Mouse (Mus musculus): ENCODE results near the gene Xntrpc.

Gene Xntrpc

DNA sequence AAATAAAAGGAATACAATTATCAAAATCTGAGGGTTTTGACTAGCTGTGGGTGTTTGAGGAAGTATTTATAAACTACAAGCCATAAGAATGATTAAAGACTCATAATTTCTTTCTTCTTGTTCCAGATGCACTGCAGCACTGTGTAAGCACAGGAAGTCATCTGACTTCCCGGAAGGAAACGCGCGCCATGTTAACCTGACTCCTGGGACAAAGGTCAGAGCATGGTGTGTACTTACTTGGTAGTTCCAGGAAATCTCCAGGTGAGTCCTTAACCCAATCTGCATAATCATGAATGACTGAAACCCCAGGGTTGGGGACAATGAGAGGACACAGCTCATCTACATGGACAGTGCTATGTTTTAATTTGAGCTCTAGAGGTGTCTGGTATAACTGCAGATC lies 66.9 kb downstream of the Xntrpc start:
- DNase-seq (ENCODE audit: extremely low read depth, insufficient read length, low spot score): no peak

GRCm38 (mm10) chr7:102137464-102137863 lies 72.0 kb downstream of the Xntrpc start:
- no peak for DNase-seq (ENCODE audit: extremely low read depth, insufficient read length, low spot score)

DNA sequence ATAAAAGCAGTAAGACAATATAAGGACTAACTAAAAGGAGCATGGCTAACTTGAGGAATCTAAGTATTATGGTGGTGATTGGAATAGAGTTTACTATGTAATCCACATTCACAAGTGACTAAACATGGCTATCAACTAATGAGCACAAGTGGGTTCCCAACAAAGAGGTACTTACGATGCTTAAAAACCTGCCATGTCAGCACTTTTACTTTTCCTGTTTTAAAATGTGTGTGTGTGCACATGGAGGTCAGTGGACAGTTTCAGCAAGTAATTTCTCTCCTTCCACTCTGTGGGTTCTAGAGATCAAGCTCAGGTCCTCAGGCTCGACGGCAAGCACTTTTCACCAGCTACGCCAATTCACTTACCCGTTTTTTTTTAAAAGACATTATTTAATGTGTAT lies 72.4 kb downstream of the Xntrpc start:
- DNase-seq (ENCODE audit: extremely low read depth, insufficient read length, low spot score): no peak

Data from 3134 (cell line).